Mouse (Mus musculus) lung, postnatal 0 days (tissue): ENCODE results near the gene Gipc3.

Experiments
- CTCF ChIP-seq: IDR thresholded peaks from 2 replicates; pipeline ENCODE4 v1.5.1; 2016; ENCODE audit warnings: antibody characterized with exemption, mild to moderate bottlenecking
- EP300 ChIP-seq: IDR thresholded peaks from 2 replicates; pipeline ENCODE4 v1.6.1; 2016; ENCODE audit warnings: antibody characterized with exemption, mild to moderate bottlenecking, control low read depth

GRCm38 (mm10) chr10:81303761-81304160 lies 39.3 kb downstream of the Gipc3 start:
- TF ChIP-seq CTCF (no peak), EP300 (no peak)
